Mouse (Mus musculus) frontal cortex, postnatal 14 days (tissue): ENCODE measurements at regions not wholly inside any gene's neighbourhood (a gene's known extent, or its start where the extent isn't known, plus 50 kb on each side); places are given as distances from the start of the nearest gene placed in this dataset.

ENCODE experiments used
- DNase-seq, 2 experiments: peaks; one replicate each; pipeline ENCODE4 v3.0.0; 2022; ENCODE audit warnings: low spot score in 2 of 2

GRCm38 (mm10) chr13:51336726-51337125, 71.7 kb upstream of the S1pr3 start:
- DNase-seq, result no peak

DNA sequence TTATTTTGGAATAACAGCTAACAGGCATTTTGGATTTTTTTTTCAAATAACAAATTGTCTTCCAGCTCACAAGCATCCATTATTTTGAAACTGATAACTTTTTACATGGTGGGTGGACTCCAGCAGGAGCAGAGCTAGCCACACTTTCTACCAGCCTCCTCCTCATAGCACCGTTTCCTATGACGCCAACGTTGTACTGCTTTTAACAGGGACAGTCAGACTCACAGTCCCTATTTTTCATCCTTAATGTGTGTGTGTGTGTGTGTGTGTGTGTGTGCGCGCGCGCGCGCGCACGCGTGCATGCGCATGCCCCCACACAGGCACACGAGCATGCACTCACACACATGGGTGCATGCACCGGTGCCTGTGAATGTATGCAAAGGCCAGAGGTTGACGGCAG, 70.5 kb upstream of the S1pr3 start:
- no peak for DNase-seq

- no peak for DNase-seq
Observed at GRCm38 (mm10) chr13:51345321-51345720, 63.1 kb upstream of the S1pr3 start.

GRCm38 (mm10) chr13:51345839-51346550, 62.4 kb upstream of the S1pr3 start:
- DNase-seq, result no peak

DNA sequence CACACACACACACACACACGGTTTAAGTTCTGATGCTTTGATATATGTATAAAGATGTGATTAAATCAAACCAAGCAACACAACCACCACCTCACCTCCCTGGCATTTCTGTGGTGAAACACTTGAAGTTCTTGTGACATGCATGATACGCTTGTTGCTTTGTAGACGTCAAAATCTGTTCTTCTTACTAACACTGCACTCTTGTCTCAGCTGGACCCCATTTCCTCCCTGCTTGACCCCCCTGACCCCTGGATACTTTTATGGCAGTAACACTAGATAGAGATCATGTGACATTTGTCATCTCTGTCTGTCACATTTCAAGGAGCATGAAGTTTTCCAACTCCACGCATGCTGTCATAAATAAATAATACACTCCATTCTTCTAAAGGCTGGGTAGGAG, 59.7 kb upstream of the S1pr3 start:
- DNase-seq, result no peak

DNA sequence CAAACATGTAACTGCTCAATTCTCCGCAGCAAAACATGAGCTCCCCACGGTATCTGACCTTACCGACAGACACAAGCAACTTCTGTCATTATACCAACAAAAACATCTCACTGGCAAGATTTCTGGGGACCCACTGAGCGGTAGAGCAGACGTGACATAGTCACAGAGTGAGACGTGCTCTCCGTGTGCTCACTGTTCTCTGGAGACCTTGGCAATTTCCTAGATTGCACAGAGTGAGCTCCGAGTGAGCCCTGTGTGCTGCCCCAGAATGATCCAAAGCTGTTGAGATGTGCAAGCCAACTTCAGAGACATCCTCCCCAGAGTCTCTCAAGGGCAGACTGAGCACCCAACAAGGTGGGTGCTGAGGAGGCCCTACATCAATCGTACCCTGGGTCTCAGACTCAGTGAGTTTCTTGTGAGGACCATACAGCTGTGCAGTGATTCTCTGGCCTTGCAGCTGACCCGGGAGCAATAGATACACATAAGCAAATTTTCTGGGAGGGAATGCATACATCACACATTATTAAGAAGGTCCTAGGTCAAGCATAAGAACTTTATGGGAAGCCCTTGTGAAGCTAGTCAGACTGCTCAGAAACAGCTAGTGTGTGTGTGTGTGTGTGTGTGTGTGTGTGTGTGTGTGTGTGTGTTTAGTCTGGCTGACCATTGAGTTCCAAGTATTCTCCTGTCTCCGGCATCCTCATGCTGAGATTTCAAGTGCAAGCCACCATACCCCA, 58.5 kb upstream of the S1pr3 start:
- no peak for DNase-seq

DNA sequence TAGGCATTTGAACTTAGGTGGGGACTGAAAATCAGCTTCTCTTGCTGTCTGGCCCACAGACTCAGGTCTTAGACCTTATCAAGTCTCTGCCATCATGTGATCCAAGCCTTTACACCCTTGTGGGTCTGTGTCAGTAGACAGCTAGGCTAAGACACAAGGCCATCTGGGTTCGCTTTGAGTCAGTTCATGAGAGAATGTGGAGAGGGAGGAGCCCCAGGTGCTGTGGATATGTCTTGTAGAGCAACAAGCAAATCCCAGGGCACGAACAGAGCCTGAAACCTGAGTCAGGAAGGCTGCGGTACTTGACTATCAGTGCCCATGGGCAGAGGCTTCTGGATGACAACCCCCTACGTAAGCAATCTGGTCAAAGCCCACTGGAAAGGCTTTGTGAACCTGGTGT, 55.6 kb upstream of the S1pr3 start:
- DNase-seq, result no peak

DNA sequence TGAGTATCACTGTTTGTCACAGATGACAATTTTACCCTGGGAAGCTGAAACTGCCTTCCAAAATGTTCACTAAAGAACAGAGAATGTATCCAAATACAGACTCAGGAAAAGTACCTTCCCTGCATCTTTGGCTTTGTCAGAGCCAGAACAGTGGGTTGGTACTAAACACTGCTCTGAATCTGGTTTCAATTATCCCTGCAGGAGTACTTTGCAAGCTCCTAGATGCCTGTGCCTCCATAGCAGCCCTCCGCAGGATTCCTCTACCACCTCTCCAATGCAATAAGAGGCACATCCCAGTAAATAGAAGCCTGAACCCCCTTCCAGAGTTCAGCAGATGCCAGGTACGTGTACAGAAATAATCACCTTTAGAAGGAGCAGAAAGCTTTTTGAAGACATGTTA, 52.9 kb upstream of the S1pr3 start:
- DNase-seq, result no peak
